Mouse (Mus musculus) liver, postnatal 0 days (tissue): ENCODE results near the gene A530032D15Rik.
"Not testable (repeated sequence)": the region's sequence is repeated elsewhere in the genome, so short reads cannot be mapped to it uniquely, and the experiment has no call there.

Experiments used
- CTCF ChIP-seq: sonication (generic); IDR thresholded peaks from 2 replicates; pipeline ENCODE4 v1.5.1; 2016; ENCODE audit warnings: antibody characterized with exemption, low read depth
- EP300 ChIP-seq: IDR thresholded peaks from 2 replicates; pipeline ENCODE4 v1.6.1; 2016; ENCODE audit warnings: antibody characterized with exemption, low read depth, mild to moderate bottlenecking

GRCm38 (mm10) chr1:85117537-85117936, 7.9 kb upstream of the A530032D15Rik start:
- TF ChIP-seq CTCF, EP300: not testable (repeated sequence)
